Mouse (Mus musculus) liver, embryonic 15.5 days (tissue): ENCODE data around the gene Cytip. TPM values are rescaled to one million over a fixed set of nuclear protein-coding genes. Genes with fewer than 3 reads are reported as not detected.

Source experiments
- ATAC-seq: fragments of 200-750 bp; cut with Nextera tagmentation; 2 replicates; pipeline ENCODE4 v1.8.0; 2017; ENCODE audit warnings: moderate number of reproducible peaks, mild to moderate bottlenecking, moderate library complexity; ENCODE audit not compliant: insufficient read depth
- H3K27ac ChIP-seq: fragments of 300-500 bp; sonication (generic); replicated peaks from 2 replicates; pipeline ENCODE4 v1.5.1; 2015; ENCODE audit warnings: mild to moderate bottlenecking, inconsistent platforms
- H3K27me3 ChIP-seq: fragments of 300-500 bp; sonication (generic); 2 replicates; pipeline ENCODE4 v1.6.1; 2015; ENCODE audit warnings: mild to moderate bottlenecking, inconsistent platforms
- H3K36me3 ChIP-seq: fragments of 300-500 bp; sonication (generic); replicated peaks from 2 replicates; pipeline ENCODE4 v1.6.1; 2015; ENCODE audit warnings: moderate library complexity, mild to moderate bottlenecking, inconsistent platforms
- H3K4me1 ChIP-seq: fragments of 300-500 bp; sonication (generic); replicated peaks from 2 replicates; pipeline ENCODE4 v1.6.1; 2015; ENCODE audit warnings: inconsistent platforms
- H3K4me2 ChIP-seq: fragments of 300-500 bp; sonication (generic); 2 replicates; pipeline ENCODE4 v1.6.1; 2015; ENCODE audit warnings: moderate library complexity, mild to moderate bottlenecking, inconsistent platforms
- H3K4me3 ChIP-seq: fragments of 300-500 bp; sonication (generic); replicated peaks from 2 replicates; pipeline ENCODE4 v1.5.1; 2015; ENCODE audit warnings: mild to moderate bottlenecking, inconsistent platforms
- H3K9ac ChIP-seq: fragments of 300-500 bp; sonication (generic); 2 replicates; pipeline ENCODE4 v1.6.1; 2015; ENCODE audit warnings: moderate library complexity, mild to moderate bottlenecking, inconsistent platforms
- H3K9me3 ChIP-seq: fragments of 300-500 bp; sonication (generic); replicated peaks from 2 replicates; pipeline ENCODE4 v1.6.1; 2016; ENCODE audit warnings: inconsistent platforms
- WGBS: fragments of 180-500 bp; shearing (Covaris S2); methylation state at CpG from one replicate; pipeline ENCODE4 v1.1.7; 2015; ENCODE audit warnings: mixed read lengths; ENCODE audit not compliant: insufficient replicate concordance; 5-methylcytosine and 5-hydroxymethylcytosine counted together
- polyA plus RNA-seq: library from polyadenylated mRNA; unstranded; fragments of >200 nt; fragmentation: Nextera tagmentation; extraction: Ambion mirVana; gene quantifications from 2 replicates; pipeline ENCODE4 v1.2.1, GENCODE M21; 2015

The Cytip gene
- polyA plus RNA-seq, 1 experiment from 2014 or later = 3.4 TPM

GRCm38 (mm10) chr2:58107046-58107445 lies 88.3 kb downstream of the Cytip start:
- Histone ChIP-seq H3K9me3 (no peaks in the 10 kb centered on the region), H3K4me3 (no peak overlapping the region), H3K36me3 (no peaks in the 10 kb centered on the region), H3K27me3 (no peaks in the 10 kb centered on the region), H3K4me1 (no peaks in the 10 kb centered on the region), H3K27ac (no peak overlapping the region), H3K4me2 (no peak overlapping the region), H3K9ac (no peak overlapping the region)
- ATAC-seq = no peak
- WGBS = 47% methylated on average over 6 of the region's 6 CpGs

DNA sequence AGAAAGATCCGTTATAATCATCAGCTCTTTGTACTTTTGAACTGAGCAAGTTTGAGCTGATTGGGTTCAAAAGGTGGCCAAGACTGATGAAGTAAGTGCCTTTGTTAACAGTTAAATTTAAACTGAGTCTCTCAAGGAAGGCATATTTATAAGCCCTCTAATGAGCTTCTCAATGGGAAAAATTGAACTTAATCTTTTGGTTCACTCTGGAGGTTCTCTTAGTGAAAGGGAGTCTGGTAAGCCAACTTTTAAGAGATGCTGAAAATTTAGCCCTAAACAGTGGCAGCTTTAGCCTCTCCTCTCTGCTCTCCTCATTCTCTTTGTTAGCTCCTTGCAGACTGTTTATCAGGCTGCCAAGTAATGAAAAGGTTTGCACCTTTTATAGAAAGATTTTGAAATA lies 100.5 kb downstream of the Cytip start:
- no peaks in the 10 kb centered on the region for H3K27me3 ChIP-seq
- no peak overlapping the region for H3K4me3 ChIP-seq
- no peaks in the 10 kb centered on the region for H3K4me1 ChIP-seq
- H3K4me2 ChIP-seq = no peak overlapping the region
- no peaks in the 10 kb centered on the region for H3K36me3 ChIP-seq
- ATAC-seq = no peak
- H3K27ac ChIP-seq = no peak overlapping the region
- 59% methylated on average over 1 of the region's 1 CpGs for WGBS
- no peaks in the 10 kb centered on the region for H3K9me3 ChIP-seq
- no peak overlapping the region for H3K9ac ChIP-seq

DNA sequence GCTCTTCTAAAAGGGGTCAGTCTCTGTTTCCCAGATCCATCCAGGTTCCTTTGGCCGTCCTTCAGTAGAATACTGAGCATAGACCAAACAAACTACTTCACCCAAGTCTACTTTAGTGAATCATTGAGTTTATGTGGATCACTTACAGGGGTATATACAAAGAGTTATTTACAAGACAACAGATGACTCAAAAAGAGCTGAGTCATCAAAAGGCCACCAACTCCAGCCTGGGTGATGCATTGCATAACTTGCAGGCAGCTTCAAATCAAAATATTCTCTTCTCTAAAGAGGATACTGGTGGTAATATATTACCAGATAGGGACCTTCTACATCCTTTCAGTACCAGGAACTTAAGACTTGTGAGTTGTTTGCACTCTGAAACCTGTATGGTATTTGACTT lies 108.9 kb downstream of the Cytip start:
- WGBS = 45% methylated on average over 1 of the region's 1 CpGs
- no peak overlapping the region for H3K4me2 ChIP-seq
- no peak for ATAC-seq

GRCm38 (mm10) chr2:58079849-58080248 lies 115.5 kb downstream of the Cytip start:
- 24% methylated on average over 1 of the region's 1 CpGs for WGBS
- no peak overlapping the region for H3K4me3 ChIP-seq
- H3K36me3 ChIP-seq = no peaks in the 10 kb centered on the region
- no peak for ATAC-seq
- no peak overlapping the region for H3K9ac ChIP-seq
- H3K27me3 ChIP-seq = no peaks in the 10 kb centered on the region
- H3K27ac ChIP-seq = no peak overlapping the region
- no peak overlapping the region for H3K4me2 ChIP-seq
- H3K4me1 ChIP-seq = no peaks in the 10 kb centered on the region
- H3K9me3 ChIP-seq = no peaks in the 10 kb centered on the region

More for the DNA sequence above, 108.9 kb downstream of the Cytip start:
- Histone ChIP-seq H3K27ac (no peak overlapping the region), H3K4me3 (no peak overlapping the region), H3K9ac (no peak overlapping the region), H3K9me3 (no peaks in the 10 kb centered on the region), H3K36me3 (no peaks in the 10 kb centered on the region), H3K27me3 (no peaks in the 10 kb centered on the region), H3K4me1 (no peaks in the 10 kb centered on the region)

Other genes starting within 250 kb of the Cytip start
- 0.03 TPM in 1 of 2 replicates, not detected in the other for gene Galnt5, start 197.6 kb downstream of the Cytip start, polyA plus RNA-seq
- not detected in 2 replicates for gene Ermn, start 142.7 kb downstream of the Cytip start, polyA plus RNA-seq
- gene Acvr1c, start 162.4 kb upstream of the Cytip start, polyA plus RNA-seq = 0.02 TPM in 1 of 2 replicates, not detected in the other